Mouse (Mus musculus) spleen, postnatal 36 days (tissue): ENCODE results near the gene Pofut2.

ENCODE experiments used
- DNase-seq, 2 experiments: peaks; one replicate each; pipeline ENCODE4 v3.0.0; 2022; ENCODE audit warnings: low spot score in 2 of 2, mixed read lengths in 1 of 2

The Pofut2 gene

DNA sequence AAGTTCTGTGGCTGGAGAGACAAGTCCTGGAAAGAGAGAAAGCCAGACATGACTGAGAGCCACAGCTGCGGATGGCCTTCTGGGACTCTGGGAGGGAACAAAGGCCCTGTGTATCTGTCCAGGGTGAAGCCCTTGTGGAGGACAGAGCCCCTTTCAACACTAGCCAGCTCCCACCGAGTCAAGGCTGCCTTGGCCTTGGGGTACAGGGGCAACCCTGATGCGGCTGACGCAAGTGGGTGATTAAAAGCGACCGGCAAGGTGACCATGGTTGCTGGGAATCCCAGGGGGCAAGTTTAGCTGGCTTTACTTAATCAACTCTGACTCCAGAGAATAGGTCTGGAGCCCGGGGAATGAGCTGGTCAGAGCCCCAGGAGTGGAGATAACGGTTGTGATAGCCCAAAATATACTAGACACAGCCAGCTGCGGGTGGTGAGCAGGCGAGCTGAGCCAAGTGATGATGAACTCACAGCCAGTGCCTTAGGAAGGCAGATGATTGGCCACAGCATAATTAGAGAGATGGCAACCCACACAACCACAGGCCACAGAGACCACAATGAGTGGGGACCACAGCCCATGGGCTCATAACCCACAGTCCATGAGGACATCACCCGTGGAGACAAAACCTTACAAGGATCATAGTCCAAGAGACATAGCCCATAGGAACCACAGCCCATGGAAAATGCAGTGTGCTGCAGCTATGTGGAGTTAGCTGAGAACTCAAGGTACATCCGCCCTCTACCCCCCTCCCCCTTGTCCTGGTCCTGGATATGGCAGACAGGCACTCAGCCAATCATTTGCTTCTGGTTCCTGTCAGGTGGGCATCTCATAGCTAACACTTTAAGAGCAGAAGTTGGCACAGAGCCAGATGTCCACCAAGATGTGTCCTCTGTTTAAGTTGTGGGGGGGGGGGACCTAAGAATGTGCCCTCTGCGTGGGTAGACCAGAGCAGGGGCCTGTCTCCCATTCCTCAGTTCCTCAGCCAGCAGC is 29.1 kb upstream of the Pofut2 start:
- no peak for DNase-seq

DNA sequence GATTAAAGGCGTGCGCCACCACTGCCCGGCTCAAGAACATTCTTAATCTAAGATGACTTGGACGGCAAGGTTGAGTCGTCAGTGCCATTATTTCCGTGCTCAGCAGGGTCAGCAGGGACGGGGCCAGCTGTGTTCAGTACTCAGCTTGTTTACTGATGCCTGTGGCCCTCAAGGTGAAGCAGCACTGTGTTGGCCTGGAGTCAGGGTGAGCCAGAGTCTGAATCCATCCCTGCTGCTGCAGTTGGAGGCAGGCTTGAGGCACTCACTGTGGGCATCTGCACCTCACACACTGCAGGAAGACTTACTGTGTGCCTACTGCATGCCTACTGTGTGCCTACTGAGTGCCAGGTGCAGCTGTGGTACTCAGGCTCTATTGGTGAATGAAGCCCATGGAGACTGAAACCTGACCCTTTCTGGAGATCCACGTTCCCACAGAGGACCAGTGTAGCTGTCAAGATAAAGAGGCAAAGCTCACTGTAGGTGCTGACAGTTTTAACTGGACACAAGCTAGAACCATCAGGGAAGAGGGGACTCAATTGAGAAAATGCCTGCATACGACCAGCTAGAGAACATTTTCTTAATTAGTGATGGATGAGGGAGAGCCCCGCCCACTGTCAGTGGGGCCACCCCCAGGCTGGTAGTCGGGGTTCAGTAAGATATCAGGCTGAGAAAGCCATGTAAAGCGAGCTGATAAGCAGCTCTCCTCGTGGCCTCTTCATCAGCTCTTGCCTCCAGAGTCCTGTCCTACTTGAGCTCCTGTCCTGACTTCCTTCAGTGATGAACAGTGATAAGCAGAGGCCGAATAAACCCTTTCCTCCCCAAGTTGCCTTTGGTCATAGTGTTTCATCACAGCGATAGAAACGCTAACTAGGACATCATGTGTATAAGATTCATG is 26.9 kb upstream of the Pofut2 start:
- peak; percentile 41 to 68 for DNase-seq

DNA sequence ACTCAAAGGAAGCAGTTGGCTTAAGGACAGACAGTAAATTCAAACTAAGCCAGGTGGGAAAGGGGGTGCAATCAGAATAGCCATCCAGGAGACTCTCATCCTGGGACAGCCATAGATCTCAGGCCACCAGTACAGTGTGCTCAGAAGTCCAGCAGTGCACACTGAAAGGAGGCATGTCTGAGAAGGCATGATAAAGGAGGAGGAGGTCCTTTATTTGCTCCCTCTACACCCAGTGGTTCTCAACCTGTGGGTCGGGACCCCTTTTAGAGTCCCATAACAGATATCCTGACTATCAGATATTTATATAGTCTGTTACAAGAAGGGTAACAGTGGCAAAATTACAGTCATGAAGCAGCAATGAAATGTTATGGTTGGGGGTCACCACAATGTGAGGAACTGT is 25.8 kb upstream of the Pofut2 start:
- DNase-seq = no peak

DNA sequence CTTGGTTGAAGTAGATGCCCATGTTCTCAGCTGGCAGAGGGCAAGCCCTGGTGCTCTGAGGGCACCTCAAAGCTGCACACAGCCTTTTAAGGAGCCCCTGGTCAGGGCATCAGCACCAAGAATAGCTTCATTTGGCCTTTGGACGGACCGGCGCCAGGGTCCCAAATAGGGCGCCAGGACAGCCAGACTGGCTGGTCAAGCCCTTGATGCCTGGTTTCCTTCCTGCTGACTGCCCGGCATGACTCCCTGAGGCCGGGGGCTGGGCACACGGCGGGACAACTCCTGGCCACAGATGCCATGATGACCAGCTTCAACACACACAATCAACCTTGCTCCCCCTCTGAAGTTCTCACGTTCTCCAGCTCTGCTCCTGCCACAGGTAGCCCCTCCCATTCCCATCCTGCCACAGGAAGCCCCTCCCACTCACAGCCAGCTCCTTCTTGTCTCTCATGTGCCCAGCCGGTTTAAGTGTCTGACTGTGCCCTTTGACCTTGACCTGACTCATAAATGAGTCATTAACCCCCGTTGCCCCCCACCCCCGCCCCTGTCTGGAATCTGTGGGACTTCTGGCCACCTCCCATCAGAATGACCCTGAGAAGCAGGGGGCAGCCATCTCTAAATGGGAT is 23.9 kb upstream of the Pofut2 start:
- DNase-seq = no peak

DNA sequence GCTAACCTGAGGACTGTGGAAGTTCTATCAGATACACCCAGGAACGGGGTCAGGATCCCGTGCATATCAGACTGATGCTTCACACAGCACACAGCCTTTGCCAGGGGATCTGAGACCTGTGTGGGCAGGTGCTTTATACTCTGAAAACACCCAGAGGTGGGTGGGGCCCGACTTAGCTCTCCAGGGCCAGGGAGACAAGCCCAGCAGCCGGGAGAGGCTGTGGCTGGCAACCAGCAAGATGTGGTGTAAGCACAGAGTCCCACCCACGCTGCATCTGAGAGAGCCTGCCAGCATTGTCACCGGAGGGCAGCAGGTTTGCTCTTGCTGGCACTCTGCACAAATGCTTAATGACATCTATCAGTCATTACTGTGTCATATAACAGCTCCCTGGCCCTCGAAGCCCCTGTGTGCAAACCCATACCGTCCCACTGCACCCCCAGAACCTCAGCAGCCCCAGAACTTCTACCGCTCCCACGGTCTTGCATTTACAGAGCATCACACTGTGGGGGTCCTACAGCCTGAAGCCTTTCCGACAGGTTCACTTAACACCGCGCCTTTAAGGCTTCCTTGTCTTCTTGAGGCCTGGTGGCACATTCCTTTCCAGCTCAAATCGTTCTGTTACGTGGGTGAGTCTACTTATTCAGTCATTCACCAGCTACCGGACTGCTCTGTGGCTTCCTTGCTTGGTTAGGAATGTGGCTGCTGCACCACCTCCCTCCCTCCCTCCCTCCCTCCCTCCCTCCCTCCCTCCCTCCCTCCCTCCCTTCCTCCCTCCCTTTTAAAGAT is 21.0 kb upstream of the Pofut2 start:
- DNase-seq = no peak

DNA sequence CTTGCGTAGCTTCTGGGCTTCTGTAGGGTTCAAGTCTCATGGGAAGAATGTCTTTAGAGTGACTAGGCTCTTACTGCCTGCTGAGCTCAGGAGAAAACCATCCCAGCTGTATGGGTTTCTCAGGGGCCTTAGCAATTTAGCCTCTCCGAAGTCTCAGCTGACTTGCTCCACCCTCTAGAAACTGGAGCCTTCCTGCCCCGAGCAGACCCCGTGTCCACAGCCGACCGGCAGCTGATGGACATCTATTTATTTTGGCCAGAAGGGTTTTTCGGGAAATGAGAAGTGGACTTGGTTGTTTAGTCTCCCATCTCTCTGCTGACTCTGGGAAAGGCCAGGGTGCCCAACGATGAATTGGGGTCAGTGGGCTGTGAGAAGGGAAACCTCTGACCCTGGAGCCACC is 18.3 kb upstream of the Pofut2 start:
- no peak for DNase-seq

DNA sequence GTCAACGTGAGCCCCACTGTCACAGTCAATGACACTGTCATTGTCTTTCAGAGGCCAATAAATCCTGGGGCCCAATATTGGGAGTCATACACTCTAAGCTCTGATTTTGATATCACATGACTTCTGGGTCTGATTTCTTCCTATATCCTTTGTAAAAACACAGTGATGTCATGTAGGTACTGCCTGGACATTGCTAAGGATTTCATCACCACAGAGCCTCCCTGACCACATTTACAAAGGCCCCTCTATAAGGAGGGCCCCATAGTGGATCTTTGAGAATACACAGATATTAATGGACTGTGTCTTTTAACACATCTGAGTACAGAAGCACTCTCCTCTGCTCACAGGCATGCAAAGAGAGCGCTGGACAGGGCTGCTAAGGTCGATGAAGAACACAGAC is 16.6 kb upstream of the Pofut2 start:
- DNase-seq = no peak

DNA sequence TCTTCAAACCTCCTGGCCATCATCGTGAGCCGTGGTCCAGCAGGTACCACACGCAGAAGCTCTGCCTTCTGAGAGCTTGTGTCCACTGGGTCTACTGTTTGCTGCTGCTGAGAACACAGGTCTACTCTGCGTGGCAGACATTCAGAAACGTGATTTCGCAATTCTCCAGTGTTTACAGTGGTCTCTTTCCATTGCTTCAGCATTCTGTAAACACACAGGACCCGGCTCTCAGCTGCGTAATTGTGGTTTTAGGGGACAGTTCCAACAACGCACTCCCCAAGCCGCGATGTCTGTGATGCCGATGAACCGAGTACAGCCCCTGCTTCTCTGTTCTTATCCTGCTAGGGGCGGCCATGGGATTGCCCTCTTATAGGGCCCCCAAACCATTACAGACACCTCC is 16.1 kb upstream of the Pofut2 start:
- DNase-seq = no peak

DNA sequence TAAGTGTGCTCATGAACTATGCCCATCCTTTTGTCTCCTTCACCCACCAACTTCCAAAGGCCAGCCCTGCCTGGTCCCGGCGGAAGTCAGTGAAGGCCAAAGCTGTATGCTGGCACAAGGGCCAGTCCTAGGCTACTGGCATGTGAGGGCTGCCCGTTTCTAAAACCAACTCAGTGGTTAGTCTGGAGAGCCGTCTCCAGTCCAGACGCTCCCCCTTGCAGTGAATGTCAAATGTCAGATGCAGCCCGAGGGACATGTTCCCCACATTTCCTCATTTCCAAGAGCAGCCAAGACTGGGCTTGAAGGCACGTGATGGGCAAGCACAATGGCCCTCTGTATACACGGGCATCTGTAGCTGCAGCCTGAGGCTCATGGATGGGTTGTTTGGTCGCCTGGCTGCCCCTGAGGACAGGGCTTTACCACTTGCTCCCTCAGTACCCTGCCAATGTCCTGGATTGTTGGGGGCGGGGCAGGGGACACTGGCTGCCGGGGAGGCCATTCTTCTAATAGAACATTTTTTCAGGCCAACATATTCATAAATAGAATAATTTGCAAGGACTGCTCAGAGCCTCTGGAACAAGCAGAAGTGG is 15.4 kb upstream of the Pofut2 start:
- no peak for DNase-seq

DNA sequence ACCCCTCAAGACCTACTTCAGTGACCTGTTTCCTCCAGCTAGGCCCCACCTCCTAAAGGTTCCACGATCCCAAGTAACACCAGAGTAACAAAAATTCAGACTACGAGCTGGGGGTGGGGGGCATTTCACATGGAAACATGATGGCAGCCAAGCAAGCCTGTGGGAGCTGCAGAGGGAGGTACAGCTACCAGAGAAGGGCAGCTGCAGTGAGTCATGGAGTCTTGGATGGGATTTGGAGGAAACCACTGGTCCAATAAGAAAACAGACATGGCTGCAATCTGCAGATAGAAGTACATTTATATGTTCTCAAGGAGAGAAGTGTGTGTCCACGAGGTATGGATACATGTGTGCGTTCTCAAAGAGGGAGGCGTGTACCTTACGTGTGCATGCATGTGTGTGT is 14.2 kb upstream of the Pofut2 start:
- DNase-seq = no peak

DNA sequence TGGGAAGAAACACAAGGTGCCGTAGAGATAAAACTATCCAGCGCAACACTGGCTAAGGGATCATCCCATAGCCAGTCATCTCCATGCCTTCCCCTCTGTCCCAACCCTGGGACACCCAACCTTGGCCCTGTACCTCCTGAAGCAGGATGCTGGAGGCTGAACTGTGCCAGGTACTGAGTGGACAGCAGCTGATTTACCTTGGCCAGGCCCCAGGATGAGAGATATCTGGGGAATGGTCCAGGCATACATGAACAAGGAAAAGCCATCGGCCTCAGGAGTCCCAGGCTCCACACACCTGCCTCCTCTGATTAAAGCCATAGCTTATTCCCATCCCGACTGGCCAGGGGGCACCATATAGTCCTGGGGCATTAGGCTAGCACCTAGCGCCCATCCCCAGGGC is 12.0 kb upstream of the Pofut2 start:
- DNase-seq = no peak

DNA sequence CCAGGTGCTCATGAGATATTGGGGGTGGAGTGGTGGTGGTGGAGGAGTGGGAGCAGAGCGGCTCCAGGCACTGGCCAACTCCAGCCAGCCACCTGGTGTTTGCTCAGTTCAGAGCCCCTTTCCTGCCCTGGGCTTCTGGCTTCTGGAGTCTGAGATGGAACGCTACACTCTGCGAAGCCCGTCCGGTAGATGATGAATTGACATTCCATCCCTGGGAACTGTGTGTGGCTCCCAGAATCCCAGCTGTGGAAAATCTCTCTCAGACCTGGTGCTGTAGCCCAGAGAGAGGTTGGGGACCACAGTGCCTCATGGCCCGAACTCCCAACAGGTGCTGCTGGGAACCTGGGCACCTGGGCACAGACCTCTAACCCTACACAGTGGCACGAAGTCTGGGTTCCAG is 11.3 kb upstream of the Pofut2 start:
- no peak for DNase-seq

DNA sequence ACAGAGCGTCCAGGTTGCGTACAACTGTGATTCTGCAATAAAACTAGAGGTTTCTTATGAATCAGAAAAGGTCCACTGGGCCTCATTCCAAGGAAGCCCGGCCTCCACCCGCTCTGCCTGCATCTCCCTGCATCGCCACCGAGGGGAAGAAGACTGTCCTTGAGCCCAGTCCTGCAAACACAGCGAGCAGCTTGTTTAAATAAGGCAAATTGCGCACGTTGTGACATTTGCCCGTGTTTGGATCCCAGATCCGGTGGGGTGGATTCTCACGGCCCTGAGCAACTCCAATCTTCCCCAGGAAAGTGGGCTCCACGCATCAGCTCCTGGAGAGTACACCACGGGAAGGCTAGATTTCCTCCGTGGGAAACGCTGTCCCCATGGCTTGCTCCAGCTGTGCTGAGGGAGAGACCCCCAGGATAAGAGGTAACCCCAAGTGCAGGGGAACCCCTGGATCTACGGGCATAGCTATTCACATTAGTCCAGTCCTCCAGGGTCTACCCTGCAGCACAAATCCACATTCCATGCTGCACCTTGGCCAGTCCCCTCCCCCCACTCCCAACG is 7.7 kb upstream of the Pofut2 start:
- no peak for DNase-seq

DNA sequence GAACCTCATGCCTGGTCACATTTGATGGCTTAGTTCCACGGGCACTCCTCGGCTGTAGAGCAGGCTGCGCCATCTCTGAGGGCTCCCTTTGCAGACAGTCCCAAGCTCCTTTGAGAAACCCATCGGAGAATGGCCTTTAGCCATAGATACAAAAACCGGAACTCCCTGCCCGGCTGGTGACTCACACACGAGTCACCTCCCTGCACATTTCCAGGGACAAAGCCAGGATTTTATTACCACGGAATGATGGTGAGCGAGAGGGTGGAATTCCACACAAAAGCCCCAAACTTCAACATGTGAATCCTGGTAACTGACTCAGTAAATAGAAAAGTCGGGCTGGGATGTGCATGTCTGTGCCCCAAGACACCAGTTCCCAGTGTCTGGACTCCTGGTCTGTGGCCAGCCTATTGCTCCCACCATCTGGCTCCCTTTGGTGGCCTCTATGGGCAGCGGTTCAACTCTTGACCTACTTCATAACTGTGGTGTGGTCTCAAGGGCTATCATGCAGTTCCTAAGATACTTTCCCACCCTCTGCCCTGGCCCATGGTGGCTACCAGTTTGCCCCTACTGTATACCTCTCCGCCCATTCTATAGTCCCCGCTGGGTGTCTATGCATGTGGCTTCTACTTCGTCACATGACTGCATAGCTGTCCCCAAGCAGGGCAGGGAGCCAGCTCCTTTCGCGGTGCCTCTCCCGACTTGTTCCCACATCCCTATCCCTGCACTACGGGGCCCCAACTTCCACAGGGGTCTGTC is 7.1 kb upstream of the Pofut2 start:
- DNase-seq = no peak

DNA sequence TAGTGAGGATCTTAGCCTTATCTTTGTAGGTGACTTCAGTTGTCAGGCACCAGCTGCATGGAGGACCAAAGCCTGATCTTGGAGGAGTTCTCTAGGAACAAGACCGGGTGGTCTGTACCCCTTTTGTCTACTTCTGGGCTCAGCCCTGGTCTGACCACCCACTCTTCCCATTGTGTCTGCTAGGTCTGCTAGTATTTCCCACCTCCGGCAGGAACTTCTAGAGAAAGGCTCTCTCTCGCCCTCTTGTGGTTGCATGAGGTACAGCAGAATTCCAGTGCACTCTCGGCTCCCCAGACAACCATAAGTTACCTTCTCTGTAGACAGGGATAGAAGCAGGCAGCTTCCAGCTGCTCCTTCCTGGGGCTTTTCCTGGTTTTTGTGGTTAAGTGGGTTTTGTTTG is 6.2 kb upstream of the Pofut2 start:
- peak; percentile 37 to 56 for DNase-seq

DNA sequence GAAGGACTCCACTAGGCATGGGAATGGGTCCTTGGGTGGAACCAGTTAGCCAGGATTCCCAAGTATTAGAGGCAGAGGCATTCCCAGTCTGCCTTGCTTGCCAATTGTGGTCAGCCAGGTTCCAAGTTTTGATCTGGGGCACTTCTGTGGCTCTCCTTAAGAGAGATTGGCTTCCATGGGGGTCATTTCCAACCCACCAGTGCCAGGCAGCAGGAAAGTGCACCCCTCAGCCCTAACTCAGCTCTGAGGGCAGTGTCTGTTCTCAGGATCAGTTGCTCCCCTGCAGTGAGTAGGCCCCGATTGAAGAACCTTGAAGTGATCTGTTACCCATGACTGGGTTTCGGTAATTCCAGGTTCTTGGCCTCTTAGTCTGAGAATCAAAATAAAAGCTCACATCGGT is 3.8 kb upstream of the Pofut2 start:
- no peak for DNase-seq

DNA sequence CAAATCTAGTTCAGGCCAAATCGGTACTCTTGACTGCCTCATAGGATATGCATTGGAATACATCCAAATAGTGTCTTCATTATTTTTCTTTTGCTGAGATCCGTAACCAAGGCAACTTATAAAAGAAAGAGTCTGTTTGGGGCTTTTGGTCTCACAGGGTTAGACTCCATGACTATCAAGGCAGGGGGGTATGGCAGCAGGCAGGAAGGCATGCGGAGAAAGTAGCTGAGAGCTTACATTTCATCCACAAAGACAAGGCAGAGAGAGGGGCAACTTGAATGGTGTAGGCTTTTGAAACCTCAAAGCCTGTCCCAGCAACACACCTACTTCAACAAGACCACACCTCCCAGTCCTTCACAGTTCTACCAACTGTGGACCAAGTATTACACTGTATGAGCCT is 3.3 kb upstream of the Pofut2 start:
- no peak for DNase-seq

DNA sequence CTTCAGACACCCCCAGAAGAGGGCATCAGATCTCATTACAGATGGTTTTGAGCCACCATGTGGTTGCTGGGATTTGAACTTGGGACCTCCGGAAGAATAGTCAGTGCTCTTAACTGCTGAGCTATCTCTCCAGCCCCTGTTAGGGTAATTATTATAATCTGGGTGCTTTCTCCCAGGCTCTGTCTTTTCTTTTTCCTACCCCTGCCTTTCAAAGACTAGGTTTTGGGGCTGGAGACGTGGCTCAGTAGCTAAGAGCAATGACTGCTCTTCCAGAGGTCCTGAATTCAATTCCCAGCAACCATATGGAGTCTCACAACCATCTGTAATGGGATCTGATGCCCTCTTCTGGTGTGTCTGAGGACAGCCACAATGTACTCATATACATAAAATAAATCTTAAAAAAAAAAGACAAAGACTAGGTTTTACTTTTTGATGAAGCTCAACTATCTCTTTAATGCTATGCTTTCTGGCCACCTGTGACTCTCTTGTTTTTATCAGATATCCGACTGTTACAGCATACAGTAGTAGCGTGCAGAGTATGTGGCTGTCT is 902 bp upstream of the Pofut2 start:
- DNase-seq = no peak

DNA sequence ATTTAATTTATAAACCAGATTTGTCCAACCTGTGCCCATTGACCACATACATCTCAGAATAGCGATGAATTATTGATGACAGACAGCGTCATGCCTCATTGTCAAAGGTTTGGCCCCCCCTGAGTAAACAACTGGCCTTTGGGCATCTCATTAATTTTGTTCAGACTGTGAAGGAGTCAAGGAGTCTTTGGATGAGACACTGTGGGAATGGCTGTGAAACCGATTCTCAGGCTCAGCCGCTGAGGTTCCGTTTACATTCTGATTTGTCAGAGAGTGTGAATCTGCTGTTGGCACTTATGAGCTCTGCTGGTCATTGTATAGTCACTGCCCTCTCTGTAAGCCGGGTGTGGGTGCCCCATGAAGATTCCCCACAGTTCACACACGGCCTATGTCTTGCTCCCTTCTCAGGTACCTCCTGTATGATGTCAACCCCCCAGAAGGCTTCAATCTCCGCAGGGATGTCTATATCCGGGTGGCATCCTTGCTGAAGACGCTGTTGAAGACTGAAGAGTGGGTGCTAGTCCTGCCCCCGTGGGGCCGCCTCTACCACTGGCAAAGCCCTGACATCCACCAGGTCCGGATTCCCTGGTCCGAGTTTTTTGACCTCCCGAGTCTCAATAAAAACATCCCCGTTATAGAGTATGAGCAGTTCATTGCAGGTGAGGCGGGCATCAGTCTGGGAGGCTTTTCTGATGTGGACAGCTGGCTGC is 1.3 kb downstream of the Pofut2 start:
- DNase-seq = no peak
